Mouse (Mus musculus): ENCODE data around the gene Rnf220.

Gene Rnf220

DNA sequence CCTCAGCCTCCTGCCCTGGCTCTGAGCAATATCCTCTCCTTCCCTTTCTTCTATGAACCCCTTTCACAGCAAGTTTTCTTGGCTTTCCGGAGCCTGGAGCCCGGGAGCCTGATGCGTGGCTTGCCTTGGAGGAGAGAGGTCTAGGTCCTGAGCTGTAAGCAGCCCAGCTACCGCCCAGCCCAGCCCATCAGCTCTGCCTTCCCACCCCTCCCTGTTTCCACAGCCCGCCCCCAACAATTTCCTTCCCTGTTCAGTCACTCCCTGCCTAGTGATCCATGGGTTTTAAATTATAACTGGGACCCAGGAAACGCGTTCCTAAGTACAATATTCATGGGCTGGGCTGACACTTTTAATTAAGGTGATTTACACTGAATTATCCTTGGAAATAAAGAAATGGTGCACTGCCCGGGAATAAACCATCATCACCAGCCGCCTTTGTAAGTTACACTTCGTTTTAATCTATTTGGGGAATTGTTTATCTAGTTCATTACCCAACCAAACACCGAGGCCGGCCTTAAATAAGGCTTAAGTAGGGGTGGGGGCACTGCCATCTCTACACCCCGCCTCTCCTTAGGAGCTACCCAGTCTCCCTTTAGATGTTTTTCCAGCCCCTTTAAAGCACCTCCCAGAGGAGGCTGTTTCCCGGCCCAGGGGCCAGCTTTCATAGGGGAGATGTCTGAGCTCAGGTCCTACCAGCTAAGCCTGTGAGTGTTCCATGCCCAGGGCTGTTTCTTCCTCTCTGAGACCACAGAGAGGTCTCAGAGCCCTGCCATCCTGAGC, 194.6 kb downstream of the Rnf220 start:
- TF ChIP-seq GATA4 (IDR thresholded peaks at IDR 0.05; ENCODE audit: insufficient replicate concordance, low read length), result no peak

DNA sequence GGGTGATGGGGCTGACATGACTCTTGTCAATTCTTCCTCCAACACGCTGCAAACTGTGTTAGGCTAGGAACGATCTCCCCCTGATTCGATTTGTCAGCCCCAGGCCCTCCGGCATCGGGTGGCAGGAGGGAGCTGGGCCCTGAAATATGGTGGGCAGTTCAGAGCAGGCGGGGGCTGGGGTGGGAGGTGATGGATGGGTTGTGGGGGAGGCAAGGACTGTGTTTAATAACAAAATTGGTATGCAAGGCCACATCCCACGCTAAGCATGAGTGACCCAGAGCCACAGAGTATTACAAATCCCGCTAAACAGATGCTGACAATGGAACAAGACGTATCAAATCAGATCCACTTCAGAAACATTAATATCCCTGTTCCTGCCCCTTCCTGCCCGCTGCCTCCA, 196.9 kb downstream of the Rnf220 start:
- TF ChIP-seq GATA4 (IDR thresholded peaks at IDR 0.05; ENCODE audit: insufficient replicate concordance, low read length), result no peak

DNA sequence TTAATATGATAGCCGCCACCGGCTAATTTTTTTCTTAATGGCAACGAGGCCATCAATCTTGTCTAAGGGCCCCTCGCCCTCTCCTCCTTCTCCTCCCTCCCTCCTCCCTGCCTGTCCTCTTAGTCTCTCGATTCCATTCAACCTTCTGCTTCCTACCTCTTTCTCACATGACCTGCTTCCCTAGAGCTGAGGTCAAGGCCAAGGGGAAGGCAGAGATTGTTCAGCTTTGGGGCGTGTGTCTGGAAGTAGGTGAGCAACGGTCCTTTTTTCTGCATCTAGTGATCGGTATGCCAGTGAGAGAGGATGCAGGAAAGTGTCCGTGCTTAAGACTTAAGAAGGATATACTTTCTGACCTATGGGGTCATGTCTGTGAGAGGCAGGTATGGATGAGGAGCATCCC, 199.0 kb downstream of the Rnf220 start:
- no peak for TF ChIP-seq GATA4 (IDR thresholded peaks at IDR 0.05; ENCODE audit: insufficient replicate concordance, low read length)

DNA sequence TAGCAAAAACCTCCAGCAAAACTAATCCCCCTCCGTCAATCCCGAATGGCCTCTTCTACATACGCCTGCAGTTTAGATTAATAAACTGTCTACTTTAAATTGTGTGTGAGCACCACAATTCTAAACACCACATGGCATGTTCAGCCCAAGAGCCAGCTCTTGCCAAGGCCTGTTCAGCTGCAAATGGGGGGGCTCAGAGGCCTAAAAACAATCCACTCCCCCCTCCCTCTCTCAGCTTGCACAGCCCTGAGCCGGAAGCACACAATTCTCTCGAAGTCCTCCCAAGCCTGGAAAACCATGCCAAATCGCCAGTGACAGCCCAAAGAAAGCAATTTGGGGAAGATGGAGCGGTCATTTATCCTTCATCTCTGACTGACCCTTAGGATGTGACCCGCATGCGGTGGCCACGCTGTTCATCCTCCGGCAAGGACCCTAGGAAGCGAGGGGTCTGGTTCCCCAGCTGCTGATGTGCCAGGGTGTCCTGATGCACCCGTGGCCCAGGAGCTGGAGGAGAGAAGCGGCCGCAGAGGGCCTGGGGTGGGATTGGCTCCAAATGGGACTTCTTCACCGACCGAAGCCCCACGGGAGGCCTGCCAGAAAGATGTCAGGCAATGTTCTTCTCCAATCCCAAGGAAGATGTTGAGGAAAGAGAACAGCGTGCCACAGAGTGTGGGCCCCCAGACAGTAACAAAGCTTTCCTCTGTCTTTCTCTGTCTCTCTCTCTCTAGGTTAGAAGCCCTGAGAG, 199.8 kb downstream of the Rnf220 start:
- TF ChIP-seq GATA4 (IDR thresholded peaks at IDR 0.05; ENCODE audit: insufficient replicate concordance, low read length), result no peak

DNA sequence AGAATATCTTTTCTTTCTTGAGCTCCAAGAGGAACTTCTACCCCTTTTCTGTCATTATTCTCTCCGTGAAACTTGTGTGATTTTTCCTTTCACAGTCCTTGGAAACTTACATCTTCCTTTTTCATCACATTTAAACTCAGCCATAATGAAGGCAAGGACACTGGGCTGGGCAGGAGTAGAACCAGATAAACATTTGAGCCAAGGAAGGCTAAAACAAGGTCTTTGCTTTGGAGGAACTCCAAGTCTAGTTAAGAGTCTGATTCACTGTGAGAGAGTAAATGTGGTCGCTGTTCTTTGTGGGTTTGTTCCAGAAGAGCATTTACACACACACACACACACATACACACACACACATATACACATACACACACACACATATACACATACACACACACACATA, 205.2 kb downstream of the Rnf220 start:
- no peak for TF ChIP-seq GATA4 (IDR thresholded peaks at IDR 0.05; ENCODE audit: insufficient replicate concordance, low read length)

DNA sequence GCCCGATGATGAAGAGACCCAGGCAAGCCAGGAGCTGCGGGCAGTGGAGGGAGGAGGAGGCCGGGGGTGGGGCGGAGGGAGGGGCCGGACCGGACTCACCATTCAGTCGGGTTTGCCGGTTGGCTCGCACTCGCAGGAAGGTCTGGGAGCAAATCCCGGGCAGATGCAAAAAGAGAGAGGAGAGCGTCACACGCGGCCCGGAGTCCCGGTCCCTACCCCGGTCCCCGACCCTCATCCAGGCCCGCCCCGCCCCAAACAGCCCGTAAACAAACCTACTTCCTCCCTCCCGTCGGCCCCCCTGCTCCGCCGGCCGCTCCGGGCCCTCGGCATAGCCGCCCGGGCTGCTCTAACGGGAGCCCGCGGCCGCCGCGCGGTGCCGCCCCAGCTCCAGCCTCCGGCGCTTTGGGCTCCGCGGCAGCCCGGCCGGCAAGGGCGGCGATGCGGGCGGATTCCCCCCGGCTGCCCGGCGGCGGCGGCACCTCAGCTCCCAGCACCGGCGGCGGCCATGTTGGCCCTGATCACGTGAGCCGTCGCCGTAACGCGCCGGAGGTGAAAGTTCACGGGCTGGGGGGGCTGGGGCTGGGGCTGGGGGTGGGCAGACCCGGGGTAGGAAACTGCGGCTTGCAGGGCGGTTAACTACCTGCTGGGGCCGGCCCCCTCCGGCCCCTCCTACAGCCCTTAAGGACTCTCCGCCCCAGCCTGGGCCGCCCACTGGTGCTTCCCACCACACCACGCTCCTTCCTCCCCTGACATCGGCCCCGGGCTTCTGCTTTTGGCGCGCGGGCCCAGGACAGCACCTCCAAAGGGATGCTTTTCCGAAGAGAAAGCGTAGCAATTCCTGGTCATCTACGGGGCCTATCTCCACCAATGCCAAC, 207.7 kb downstream of the Rnf220 start:
- TF ChIP-seq GATA4 (IDR thresholded peaks at IDR 0.05; ENCODE audit: insufficient replicate concordance, low read length), result no peak

DNA sequence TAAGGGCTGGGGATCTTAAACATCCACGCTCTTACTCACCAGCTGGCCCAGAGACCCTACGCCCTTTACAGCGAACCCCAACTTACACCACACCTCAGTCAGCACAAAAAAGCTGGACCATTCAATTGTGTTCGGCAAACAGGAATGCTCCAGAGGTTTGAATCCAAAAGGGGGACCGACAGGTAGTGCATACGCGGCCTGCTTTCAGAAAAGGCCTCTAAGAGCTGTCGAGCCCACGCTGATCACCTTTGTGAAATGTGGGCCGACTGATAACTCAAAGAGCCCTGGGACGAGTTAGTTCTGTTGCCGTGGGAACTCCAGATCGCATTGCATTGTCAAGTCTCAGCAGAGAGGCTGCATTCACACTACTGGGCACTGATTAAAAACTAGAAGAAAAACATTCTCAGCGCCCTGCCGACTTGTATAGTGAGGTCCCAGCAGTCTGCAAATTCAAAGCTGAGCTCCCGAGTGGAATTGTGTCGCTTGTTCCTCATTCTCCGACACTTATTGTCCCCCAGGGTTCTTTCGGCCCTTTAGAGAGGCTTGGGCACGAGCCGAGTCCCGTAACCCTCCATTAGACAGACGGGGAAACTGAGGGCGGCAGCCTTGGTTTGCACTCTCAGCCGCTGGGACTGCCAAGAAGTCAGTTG, 208.4 kb downstream of the Rnf220 start:
- TF ChIP-seq GATA4 (IDR thresholded peaks at IDR 0.05; ENCODE audit: insufficient replicate concordance, low read length), result no peak

DNA sequence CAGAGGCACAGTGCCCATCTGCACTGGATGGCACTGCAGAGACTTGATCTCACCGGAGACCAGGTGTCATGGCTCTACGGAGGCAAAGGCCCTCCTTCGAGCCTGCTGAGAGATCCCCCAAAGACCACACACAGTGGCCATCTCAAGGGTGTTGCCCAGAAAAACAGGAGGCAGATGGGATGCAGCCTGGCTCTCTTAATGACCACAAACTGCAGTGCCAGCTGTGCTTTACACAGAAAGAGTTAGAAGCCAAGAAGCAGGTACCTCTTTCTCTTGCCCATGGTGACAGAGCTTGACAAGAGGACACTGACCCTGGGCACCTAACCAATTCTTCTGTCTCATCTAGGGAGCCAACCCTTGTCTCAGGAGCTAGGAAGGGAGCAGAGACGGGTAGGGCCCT, 212.5 kb downstream of the Rnf220 start:
- no peak for TF ChIP-seq GATA4 (IDR thresholded peaks at IDR 0.05; ENCODE audit: insufficient replicate concordance, low read length)

DNA sequence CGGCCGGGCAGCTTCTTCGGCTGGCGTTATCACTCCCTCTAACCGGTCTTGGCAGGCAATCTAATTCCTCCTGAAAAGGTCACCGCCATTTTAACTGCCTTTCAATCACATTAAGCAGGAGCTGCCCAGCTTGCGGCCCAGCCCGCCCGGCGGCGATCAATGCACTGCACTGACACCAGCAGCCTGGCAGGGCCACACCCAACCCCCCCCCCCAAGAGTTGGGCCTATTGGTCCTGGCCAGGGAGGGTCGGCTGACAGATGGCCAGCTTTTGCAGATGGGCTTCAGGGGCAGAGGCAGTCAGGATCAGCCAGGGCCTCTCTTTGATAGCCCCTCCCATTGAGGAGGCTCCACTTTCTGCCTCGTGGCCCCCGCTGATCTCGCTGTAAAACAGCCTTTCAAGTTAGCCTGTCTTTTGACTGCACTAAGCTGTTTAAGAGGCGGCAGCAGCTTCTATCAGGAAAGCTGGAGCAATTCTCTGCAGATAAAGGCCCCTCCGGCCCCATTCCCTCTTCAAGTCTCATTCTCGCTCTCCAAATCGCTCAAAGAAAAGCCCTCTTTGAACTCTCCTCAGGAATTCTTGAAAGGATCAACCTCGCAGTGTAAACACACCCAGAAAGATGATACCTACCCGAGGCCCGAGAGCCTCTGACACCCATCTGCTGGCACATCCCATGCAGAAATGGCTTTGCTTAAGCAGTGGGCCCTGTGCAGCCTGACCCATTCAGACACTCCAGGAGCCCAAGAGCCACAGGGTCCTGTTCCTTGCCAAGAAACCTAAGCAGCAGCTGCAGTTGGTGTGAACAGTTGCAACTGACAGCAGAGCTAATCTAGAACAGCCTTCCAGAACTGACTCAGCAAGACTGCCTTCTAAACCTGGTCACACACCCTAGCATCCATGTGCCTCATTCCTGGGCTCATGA, 213.3 kb downstream of the Rnf220 start:
- no peak for TF ChIP-seq GATA4 (IDR thresholded peaks at IDR 0.05; ENCODE audit: insufficient replicate concordance, low read length)

DNA sequence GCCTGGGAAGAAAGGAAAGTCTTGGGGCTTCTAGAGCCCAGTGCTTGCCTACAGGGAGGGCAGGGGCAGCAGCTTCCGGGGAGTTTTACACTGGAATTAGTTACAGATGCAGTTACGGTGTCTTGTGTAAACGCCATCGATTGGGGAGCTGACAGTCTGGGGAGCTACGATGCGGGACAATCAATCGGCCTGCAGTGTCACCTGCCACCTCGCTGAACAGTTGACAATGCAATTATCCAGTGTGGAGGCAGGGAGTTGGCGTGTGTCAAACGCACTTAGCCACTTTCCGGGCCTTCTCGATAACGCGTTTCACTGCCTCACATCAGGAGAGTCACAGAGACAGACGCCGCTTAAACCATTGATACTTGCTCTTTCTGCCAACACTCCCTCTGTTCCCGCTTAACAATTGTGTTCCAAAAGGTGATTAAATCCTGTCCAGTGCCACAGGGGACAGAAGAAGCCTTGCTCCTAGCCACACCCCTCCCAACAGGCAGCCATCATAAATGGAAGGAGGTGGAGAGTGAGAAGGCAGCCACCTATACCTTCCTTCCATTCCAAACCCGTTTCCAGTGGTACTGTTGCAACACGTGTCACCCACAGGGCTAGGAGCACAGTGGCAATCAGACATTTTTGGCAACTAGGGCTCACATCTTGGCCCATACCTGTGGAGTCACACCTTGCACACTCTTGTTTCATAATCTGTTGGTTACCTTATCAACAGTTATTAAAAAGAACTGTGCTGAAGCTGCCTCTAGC, 215.6 kb downstream of the Rnf220 start:
- no peak for TF ChIP-seq GATA4 (IDR thresholded peaks at IDR 0.05; ENCODE audit: insufficient replicate concordance, low read length)

DNA sequence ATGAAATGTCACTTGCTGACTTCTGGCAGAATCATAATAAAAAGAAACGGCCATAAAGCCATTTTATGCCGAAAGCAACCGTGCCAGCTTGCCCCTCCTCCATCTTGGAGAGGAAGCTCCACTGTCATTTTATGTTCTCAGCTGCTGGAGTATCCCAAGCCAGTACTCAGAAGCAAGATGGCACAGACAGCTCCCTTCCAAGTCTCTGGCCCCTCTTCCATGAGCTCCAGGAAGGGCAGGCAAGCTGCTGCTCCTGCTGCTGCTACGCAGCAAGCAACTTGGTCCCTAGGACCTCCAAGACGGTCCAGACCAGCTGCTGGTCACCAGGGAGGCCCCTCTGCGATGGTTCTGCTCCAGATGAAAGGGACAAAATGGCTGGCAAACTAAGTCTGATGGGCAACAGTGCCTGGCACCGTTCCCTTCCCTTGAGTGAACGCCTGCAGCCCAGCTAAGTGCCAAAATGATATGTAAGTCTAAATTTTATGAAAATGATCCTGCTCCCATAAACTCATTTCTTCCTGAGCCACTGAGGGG, 216.4 kb downstream of the Rnf220 start:
- TF ChIP-seq GATA4 (IDR thresholded peaks at IDR 0.05; ENCODE audit: insufficient replicate concordance, low read length), result no peak

DNA sequence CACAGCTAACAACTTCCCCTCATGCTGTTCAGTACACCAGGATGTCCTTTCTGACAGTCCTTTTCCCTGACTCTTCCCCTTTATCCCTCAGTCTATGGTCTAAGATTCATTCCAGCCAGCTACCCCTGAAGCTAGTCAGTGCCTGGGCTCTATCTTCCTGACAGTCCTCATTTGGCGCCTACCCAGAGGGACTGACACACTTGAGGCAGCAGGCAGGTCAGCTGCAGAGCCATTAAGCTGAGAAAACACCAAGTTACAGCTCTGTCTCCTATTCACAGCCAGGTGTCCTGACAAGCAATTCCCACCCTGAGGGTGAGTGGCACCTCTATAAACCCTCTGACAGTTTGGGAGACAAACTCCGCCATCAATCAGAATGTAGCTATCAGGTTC, 217.6 kb downstream of the Rnf220 start:
- TF ChIP-seq GATA4 (IDR thresholded peaks at IDR 0.05; ENCODE audit: insufficient replicate concordance, low read length), result no peak

Measured in liver, adult (tissue).